Mouse (Mus musculus): ENCODE results near the gene Col12a1.

- TF ChIP-seq CTCF (IDR thresholded peaks at IDR 0.05; ENCODE audit: low read depth) (no peak), EP300 (optimal IDR thresholded peaks at IDR 0.05) (no peak)
These were observed 32.1 kb upstream of the Col12a1 start for GRCm38 (mm10) chr9:79750709-79751108.
